Mouse (Mus musculus): Measurements from ENCODE around the gene Wdtc1. TPM values are rescaled to one million over a fixed set of nuclear protein-coding genes. Genes with fewer than 3 reads are reported as not detected.

Wdtc1 gene
- total RNA-seq, 2 experiments from 2014 or later, result 84.4 to 85.8 TPM

DNA sequence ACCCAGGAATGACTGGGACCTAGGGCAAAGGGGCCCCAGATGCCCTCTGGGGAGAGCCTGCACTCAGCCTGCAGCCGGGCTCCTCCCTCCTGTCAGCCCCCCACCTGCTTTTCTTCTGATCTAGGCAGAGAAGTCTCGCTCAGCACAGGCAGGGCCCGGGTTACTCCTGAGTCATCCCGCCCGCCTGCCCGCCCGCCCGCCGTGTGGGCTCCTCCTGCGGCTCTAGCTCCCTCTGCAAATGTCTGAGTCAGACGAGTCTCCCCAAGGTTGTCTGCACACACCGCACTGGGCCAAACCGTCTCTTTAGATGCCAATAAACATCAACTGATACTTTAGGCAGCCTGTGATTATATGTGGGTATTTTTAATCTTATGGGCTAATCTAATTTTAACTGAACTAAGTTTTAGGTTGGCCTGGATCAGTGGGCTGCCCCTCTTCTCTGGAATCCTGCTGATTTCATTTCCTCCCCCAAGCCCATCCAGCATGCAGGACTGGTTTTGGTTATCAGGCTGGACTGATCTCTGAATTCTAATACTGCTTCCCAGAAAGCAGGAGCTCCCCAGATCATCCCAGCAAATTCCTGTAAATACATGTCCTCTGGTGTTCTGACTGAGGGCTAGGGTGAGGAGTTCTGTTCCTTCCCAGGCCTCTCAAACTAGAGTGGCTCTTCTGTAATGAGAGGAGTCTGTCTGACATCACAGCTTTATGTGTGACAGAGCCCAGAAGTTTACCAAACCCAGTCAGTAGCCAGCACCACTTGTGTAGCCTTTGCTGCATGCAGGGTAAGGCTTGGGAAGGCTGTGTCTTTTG lies 25.2 kb upstream of the Wdtc1 start:
- DNase-seq (ENCODE audit: extremely low spot score in 1 of 2, low spot score in 1 of 2), result no peak

DNA sequence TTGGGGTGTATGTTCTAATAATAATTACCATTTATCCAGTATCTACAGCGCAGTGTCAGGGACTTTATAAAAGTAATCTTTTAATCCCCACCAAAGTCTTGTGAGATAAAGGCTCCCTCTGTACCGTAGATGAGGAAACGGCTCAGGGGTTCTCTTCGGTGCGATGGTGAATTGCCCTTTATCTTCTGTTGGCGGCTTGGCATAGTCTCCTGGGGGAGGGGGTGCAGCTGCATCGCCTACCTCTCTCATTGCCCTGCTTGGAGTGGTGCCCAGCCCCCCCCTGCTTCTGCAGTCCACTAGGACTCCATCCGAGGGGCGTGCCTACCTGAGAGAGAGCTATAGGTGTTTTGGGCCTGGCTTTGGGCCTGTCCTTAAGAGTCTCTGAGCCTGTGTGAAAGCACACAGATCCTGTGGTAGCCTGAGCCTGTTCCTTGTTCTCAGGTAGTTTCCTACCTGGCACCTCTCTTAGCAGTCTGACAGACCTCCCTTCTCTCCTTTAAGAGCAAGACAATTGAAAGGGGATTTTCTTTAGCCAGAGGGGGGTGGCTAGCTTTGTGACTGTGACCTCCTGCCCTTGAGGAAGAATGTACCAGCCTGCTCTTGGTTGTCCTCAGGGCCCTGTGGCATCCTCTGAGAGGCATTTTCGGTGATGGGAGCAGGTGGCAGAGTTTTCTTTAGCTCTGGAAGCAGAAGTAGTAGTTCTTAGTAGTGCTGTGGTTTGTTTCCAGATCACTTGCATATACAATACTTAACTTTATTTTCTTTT lies 22.7 kb upstream of the Wdtc1 start:
- DNase-seq (ENCODE audit: extremely low spot score in 1 of 2, low spot score in 1 of 2), result no peak

DNA sequence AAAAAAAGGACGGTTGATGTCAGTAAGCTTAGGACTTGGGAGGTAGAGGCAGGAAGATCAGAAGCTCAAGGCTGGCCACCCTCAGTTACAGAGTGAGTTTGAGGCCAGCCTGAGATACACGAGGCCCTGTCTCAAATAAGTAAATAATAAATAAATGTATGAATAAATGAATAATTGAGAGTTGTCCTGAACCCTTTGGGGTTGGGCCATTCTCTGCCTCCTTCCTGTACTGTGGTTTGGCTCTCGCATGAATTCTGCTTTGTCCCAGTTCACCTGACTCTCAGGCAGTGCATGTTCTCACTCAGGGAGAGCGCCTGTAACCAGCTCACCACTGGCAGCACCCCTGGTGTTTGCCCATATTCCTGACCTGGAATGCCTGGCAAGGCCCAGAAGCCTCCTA lies 20.7 kb upstream of the Wdtc1 start:
- no peak for DNase-seq (ENCODE audit: extremely low spot score in 1 of 2, low spot score in 1 of 2)

DNA sequence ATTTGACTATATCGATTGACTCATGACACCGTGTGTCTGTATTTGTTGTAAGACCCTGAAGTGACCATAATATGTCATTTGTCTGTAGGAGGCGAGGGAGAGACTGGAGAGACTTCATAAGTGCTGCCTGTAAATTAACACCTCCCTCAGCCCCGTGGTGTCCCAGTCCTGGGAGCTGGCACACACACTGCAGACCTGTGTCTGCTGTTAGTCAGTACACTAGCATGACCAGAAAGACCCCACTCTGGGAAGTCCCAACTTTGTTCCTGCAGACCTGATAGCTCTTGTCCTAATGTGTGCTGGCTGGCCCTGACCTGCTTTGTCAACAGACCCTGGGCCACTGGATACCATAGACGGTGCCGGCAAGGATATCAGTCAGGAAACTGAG lies 19.0 kb upstream of the Wdtc1 start:
- DNase-seq (ENCODE audit: extremely low spot score in 1 of 2, low spot score in 1 of 2), result no peak

DNA sequence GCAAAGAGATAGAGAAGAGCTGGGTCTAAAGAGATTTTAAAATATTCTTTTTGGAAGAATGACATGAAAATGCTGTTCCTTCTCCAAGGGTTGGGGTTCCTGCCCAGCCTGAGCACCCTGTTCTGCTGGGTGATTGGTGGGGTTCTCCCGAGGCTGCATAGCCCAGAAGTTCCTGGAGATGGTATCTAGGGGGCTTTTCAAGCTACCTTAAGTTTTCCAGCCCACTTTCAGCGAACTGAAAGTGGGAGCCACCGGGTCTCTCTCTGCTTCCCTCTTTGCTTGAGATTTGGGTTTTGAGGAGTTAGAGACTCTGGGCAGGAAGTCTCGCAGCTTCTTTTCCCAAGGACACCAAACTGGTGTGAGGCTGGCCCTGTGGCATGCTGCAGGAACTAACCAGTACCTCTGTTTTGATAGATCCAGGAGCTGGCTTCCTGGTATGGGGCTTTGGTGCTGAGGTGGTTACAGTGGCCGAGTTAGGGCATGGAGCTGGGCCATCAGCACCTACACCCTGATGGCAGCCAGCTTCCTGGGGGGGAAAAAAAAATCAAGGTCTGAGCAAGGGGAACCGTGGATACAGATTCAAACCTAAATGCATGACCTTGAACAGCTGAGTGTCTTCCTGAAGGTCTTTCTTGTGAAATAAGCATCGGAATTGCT lies 18.5 kb upstream of the Wdtc1 start:
- DNase-seq (ENCODE audit: extremely low spot score in 1 of 2, low spot score in 1 of 2), result no peak

DNA sequence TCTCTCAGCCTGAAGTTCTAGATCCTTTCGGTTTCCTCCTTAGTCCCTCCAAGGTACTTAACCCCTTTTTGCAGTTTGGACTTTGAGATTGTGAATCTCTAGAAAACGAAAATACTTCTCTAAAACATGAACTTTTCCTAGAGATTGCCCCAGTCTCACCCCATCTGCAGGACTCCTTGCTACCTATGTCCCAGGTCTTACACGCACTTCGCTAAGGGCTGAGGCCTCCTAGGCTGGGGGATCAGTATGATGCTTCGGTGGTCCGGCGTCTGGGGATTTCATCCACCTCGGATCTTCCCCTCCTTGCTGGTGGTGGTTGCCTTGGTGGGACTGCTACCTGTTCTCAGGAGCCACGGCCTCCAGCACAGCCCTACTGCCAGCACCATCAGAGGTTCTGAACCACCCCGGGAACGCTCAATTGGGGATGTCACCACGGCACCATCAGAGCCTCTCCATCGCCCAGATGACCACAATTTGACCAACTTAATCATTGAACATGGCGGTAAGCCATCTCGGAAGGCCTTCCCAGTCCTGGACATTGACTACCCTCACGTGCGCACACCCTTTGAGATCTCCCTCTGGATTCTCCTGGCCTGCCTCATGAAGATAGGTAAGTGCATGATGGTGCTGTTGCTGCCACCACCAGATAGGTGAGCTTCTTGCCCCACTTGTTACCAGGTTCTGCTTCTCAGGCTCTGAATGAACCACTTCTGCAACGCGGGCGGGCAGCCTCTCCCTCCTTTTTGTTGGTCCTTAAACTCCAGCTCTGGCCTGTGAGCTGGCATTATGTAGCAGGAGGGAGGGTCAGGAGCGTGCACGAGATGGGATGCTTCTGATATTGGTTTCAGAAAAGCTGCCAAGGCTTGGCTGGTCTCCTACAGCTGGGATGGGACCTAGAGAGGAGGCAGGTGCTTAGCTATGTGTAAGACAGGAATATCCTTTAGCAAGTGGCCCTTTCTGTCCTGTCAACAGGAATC lies 17.3 kb upstream of the Wdtc1 start:
- DNase-seq (ENCODE audit: extremely low spot score in 1 of 2, low spot score in 1 of 2), result no peak

DNA sequence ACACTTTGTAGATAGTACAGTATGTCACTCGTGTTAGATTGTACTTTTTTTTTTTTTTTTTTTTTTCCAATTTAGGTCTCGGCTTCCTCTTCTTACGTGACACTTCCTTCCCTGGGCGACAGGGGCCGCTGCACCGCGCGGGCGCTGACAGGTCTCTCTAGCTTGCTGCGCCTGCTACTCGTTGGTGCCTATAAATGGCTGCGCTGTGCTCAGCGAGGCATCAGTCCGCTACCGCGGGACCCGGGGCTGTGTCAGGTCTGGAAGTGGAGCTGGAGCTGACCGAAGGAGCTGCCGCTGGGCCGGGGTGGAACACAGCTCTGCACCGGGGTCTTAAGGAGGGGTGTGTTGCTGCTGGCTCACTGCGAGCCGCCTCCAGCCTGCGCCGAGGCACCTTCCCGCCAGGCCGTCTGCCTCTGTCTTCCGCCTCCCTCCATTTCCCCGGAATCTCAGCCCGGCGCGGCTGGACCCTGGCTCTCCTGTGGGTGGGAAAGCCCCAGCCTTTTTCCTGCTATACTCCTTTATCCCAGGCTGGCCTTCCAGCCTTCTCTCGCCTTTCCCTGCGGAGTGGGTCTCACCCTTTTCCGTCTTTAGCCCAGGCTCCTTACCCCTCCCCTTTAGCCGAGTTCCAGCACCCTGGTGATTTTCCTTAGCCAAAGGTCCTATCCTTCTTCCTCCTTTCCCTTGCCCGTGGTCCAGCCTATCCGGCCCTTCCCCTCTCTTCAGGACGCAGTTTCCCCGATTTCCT lies 16.4 kb upstream of the Wdtc1 start, which contains the start of gene Slc9a1:
Gene Slc9a1, plus strand, starts transcription at position 154 of the 745 bp plus-strand sequence.
- DNase-seq (ENCODE audit: extremely low spot score in 1 of 2, low spot score in 1 of 2), result peak; percentile 94 to 96

DNA sequence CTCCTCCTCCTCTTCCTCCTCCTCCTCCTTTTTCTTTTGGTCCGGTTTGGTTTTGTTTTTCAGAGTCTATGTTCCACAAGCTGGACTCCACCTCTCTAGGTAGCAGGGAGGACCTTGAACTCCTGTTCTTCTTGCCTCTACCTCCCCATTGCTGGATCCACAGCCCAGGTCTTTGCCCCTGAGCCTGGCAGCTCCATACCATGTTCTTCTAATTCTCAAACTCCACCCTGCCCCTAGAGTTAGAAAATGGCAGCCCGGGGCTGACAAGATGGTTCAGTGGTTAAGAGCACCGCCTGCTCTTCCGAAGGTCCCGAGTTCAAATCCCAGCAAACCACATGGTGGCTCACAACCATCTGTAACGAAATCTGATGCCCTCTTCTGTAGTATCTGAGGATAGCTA lies 1.4 kb upstream of the Wdtc1 start:
- no peak for DNase-seq (ENCODE audit: extremely low spot score in 1 of 2, low spot score in 1 of 2)

DNA sequence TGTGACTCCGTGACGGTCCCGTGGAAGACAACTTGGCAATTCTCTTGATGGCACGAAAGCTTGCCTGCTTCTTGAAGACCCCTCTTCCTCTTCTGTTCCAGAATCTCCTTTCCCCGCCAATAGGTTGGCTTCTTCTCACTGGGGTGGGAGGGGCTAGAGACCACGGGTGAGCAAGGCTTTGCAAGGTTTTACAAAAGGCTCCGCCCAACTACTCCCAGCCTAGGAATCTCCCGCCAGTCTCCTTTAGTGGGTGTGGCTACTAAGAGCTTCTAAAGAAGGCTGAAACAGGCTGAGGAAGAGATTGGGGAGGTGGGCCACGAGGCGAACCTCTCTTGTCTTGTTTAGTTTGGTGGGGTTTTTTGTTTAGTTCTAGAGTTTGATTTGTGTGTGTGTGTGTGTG lies 484 bp downstream of the Wdtc1 start:
- DNase-seq (ENCODE audit: extremely low spot score in 1 of 2, low spot score in 1 of 2), result no peak

DNA sequence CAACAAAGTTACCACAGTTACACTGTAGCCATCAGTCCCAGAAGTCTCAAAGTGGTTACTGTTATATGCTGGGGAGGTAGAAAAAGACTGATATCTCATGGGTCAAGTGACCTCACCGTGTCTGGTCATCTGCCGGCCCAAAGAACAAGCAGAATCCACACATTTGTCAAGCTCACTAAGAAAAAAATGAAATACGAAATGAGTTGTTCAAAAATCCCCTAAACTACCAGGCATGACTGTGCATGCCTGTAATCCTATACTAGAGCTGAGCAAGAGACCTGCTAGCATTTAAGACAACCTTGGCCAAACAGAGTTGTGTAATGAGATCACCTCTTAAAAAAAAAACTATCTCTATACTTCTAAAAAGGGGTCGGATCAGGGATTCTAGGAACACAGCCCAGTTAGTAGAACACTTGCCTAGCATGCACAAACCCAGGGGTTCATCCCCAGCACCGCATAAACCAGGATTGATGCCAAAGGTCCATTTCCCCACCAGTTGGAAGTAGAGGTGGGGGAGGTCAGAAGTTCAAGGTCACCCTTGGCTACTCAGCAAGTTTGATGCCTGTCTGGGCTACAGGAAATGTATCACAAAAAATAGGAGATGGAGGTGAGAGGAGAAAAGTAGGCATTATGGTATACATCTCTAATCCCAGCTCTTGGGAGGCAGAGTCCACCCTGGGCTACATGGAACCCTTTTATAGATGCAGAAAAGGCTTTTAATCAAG lies 5.1 kb downstream of the Wdtc1 start:
- no peak for DNase-seq (ENCODE audit: extremely low spot score in 1 of 2, low spot score in 1 of 2)

DNA sequence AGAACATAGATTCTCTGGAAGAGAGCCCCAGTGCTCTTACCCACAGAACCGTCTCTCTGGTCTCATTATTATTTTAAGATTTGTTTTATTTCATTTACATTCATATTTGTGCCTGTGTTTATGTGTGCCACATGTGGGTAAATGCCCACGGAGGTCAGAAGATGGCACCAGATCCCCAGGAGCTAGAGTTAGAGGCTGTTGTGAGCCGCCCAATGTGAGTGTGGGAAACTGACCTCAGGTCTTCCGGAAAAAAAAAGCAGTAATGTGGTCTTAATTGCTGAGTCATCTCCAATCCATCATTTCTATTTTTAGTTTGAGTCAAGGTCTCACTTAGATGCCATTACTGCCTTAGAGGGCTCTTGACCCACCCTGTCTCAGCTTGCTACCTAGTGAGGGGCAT lies 5.7 kb downstream of the Wdtc1 start:
- DNase-seq (ENCODE audit: extremely low spot score in 1 of 2, low spot score in 1 of 2), result no peak

DNA sequence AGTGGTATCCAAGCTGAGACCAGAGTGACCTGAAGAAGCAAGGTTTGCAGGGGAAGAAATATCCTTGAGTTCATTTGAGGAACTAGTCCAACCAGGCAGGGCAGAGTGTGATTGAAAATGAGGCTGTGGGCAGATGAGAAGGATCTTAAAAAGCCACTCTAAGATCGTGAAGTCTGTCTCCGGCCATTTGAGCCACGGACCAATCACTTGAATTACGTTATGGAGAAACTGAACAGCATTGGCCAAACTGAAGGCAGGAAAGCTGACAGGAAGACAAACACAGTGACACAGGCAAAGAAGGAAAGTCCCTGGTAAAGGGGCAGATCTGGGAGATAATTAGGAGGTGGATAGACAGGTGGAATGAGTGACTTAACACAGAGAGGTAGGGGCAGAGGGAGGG lies 6.7 kb downstream of the Wdtc1 start:
- DNase-seq (ENCODE audit: extremely low spot score in 1 of 2, low spot score in 1 of 2), result no peak

DNA sequence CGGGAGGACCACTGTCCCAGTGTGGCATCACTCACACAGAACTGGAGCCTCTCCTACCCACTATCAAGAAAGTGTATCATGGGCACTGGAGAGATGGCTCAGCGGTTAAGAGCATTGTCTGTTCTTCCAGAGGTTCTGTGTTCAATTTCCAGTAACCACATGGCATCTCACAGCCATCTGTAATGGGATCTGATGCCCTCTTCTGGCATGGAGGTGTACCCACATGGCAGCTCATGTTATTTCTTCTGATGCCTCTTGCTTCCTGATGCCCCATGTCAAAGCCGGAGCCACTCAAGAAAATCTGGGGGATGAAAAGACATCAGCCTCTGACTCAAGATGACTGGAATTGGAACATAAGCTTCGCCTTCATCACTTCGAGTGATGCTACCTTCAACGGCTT lies 7.6 kb downstream of the Wdtc1 start:
- DNase-seq (ENCODE audit: extremely low spot score in 1 of 2, low spot score in 1 of 2), result no peak

DNA sequence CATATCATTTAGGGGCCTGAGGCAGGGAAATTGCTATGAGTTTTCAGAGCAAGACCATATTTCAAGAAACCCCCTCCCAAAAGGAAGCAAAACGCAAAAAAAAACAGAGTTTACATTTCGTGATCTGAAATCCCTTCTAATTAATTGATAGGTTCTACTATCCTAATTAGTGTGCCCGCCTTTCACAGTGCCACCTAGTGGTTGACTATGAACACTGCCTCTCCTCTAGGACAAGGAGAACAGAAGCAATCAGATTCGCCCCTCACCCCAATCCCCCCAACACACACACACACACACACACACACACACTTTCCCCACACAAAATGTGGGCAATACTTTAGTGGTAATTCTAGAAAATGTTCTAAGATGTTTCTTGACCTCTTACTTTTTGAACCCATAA lies 9.2 kb downstream of the Wdtc1 start:
- peak in 1 of 2 experiments; percentile 50 for DNase-seq (ENCODE audit: extremely low spot score in 1 of 2, low spot score in 1 of 2)

DNA sequence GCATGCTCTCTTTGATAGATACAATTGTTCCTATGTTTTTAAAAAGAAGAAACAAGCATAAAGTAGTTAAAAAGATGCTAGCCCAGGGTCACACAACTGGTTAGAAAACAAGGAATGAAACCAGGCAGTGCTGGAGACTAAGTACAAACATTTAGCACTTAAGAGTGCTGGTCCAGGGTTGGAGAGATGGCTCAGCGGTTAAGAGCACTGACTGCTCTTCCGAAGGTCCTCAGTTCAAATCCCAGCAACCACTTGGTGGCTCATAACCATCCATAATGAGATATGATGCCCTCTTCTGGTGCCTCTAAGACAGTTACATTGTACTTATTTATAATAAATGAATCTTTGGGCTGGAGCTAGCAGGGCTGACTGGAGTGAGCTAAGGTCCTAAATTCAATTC lies 13.1 kb downstream of the Wdtc1 start:
- no peak for DNase-seq (ENCODE audit: extremely low spot score in 1 of 2, low spot score in 1 of 2)

DNA sequence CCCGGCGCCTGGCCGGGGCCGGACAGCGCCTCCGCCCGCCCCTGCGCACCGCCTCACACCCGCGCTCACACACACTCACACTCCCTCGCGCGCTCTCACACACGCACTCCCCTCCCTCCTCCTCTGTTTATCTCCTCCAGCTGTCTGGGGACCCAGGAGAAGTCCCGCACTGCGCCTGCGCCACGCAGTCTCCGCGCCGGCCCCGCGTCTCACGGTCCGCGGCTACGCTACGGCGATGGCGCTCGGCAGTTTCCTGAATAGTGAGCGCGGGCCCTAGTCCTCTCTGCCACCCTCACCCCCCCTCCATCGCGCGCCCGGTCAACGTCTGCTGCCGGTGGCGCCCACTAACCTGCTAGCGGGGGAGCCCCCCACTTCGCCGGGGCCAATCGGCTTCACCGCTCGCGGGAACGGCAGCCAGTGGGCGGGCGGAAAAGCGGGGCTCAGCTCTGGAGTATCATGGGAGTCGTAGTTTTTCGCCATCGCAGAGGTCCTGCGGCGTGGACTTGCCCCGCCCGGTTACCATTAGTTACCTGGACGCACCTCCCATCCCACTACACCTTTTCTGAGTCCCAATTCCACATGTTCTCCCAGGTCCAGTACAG lies 14.0 kb downstream of the Wdtc1 start:
- peak; percentile 98 to 99 for DNase-seq (ENCODE audit: extremely low spot score in 1 of 2, low spot score in 1 of 2)

DNA sequence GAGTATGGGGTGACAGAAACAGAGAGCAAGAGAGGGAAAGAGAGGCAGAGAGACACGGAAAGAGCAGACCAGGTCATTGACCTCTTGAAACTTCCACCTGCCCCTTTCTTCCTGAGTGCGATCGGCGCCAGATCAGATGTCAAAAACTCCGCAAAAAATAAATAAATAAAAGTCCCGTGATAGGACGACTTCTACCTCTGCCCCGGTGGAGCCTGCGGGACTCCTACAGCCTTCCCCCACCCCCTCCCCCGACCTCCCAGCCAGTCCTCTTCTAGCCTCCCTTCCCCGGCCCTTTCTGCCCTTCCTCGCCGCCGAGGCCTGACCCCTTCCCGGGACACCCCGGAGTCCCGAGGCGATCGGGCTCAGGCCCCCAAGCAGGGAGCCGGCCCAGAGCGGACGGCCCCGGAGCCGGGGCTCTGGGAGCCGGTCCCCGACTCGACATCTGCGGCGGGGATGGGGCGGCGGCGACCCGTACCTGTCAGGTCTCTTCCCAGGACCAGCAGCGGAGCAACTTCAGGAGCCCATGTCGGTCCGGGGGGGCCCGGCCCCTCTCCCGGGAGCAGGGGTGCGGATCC lies 14.7 kb downstream of the Wdtc1 start:
- no peak for DNase-seq (ENCODE audit: extremely low spot score in 1 of 2, low spot score in 1 of 2)
